Comparison of ENCODE assay signal across 8 mouse cellular contexts in the genomic region with DNA sequence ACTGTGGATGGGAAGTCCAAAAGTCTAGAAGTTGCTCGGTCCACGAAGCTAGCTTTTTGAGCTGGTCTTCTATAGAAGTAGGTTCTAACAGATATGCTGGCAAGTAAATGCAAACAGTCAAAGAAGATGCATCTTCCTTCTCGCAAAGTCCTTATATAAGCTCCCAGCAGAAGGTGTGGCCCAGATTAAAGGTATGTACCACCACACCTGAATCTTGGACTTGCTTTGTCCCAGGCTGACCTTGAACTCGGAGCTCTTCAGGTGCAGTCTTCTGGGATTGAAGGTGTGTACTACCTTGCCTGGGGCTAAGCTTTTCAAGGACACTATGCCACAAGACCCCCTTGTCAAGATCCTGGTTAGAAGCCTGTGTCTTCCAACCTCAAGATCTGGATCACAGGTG. TPM values are rescaled to one million over a fixed set of nuclear protein-coding genes. Genes with fewer than 3 reads are reported as not detected.
DNase-seq lines count a peak whose midpoint lies in the region; ATAC-seq and TF ChIP-seq lines count a peak whose summit lies in the region.

A gene (minus strand): TSS at position 101 of the 400 bp plus-strand sequence.

- H3K4me3 ChIP-seq in forebrain, embryonic 15.5 days, result no peak within 1 kb of the TSS
- H3K4me3 ChIP-seq in hindbrain, embryonic 13.5 days, result no peak within 1 kb of the TSS
- H3K4me3 ChIP-seq in liver, embryonic 15.5 days (replicated peaks), result no peak within 1 kb of the TSS

- H3K27ac ChIP-seq in forebrain, embryonic 15.5 days (replicated peaks), result no peak within 1 kb of the TSS
- no peak within 1 kb of the TSS for H3K27ac ChIP-seq in hindbrain, embryonic 13.5 days
- H3K27ac ChIP-seq in liver, embryonic 15.5 days (replicated peaks), result no peak within 1 kb of the TSS

- ATAC-seq in Patski, result no peak
- ATAC-seq in forebrain, embryonic 15.5 days (replicated peaks), result no peak
- no peak for ATAC-seq in hindbrain, embryonic 13.5 days (ENCODE audit: low FRiP score)
- ATAC-seq in liver, embryonic 15.5 days (ENCODE audit: insufficient read depth), result no peak

- H3K4me1 ChIP-seq in forebrain, embryonic 15.5 days, result no peaks in the 10 kb centered on the region
- no peaks in the 10 kb centered on the region for H3K4me1 ChIP-seq in hindbrain, embryonic 13.5 days (replicated peaks)
- peaks cover 6% of the 10 kb centered on the region for H3K4me1 ChIP-seq in liver, embryonic 15.5 days (replicated peaks)

- DNase-seq in adrenal gland, adult 18-20 months (ENCODE audit: low spot score in 2 of 2), result no peak
- DNase-seq in adrenal gland, adult (ENCODE audit: inconsistent age in 2 of 2, low spot score in 1 of 2), result no peak
- no peak for DNase-seq in Patski (ENCODE audit: low read depth, low spot score)
- no peak for DNase-seq in urinary bladder, postnatal 14 days (ENCODE audit: low spot score)
- no peak for DNase-seq in thymus, postnatal 4 days

- H3K4me2 ChIP-seq in forebrain, embryonic 15.5 days (replicated peaks), result no peak within 1 kb of the TSS
- H3K4me2 ChIP-seq in hindbrain, embryonic 13.5 days, result no peak within 1 kb of the TSS
- H3K4me2 ChIP-seq in liver, embryonic 15.5 days, result no peak within 1 kb of the TSS

- H3K9me3 ChIP-seq in forebrain, embryonic 15.5 days, result no peaks in the 10 kb centered on the region
- no peaks in the 10 kb centered on the region for H3K9me3 ChIP-seq in hindbrain, embryonic 13.5 days
- no peaks in the 10 kb centered on the region for H3K9me3 ChIP-seq in liver, embryonic 15.5 days (replicated peaks)

- no peaks in the 10 kb centered on the region for H3K36me3 ChIP-seq in forebrain, embryonic 15.5 days
- no peaks in the 10 kb centered on the region for H3K36me3 ChIP-seq in hindbrain, embryonic 13.5 days
- no peaks in the 10 kb centered on the region for H3K36me3 ChIP-seq in liver, embryonic 15.5 days (replicated peaks)

- H3K27me3 ChIP-seq in Patski, result no peaks in the 10 kb centered on the region
- no peaks in the 10 kb centered on the region for H3K27me3 ChIP-seq in forebrain, embryonic 15.5 days
- 0 out of 2 replicates have a peak, but pooled peaks cover 3% of the 10 kb centered on the region for H3K27me3 ChIP-seq in hindbrain, embryonic 13.5 days
- 0 out of 2 replicates have a peak, but pooled peaks cover 10% of the 10 kb centered on the region for H3K27me3 ChIP-seq in liver, embryonic 15.5 days

- CTCF ChIA-PET in Patski (lab: Charles Lee), result interaction anchor here (1.1 kb wide), 1 partner anchor 8 kb away, joined by 3 read pairs; no protein-coding TSS in a partner anchor

- WGBS in forebrain, embryonic 15.5 days, result 87% methylated on average over 4 of the region's 4 CpGs
- WGBS in hindbrain, embryonic 13.5 days, result 86% methylated on average over 4 of the region's 4 CpGs
- 68% methylated on average over 4 of the region's 4 CpGs for WGBS in liver, embryonic 15.5 days (ENCODE audit: insufficient replicate concordance)

- no peak within 1 kb of the TSS for H3K9ac ChIP-seq in forebrain, embryonic 15.5 days (replicated peaks)
- no peak within 1 kb of the TSS for H3K9ac ChIP-seq in hindbrain, embryonic 13.5 days
- H3K9ac ChIP-seq in liver, embryonic 15.5 days, result no peak within 1 kb of the TSS

- POLR2A ChIA-PET in Patski (lab: Charles Lee), result no interaction called here

- no peak for TF ChIP-seq CTCF in Patski (IDR thresholded peaks at IDR 0.05)

- in situ Hi-C loops in Patski (cut with MboI; ENCODE audit: low pct_unique_long_range_greater_than_20kb), result no loop called here

RNA-seq across cellular contexts. Expression of the gene that starts here (rescaled TPM):
- total RNA-seq in adrenal gland, adult 18-20 months (2021), result 10 to 100 TPM; 53.9 to 57.2 TPM
- polyA plus RNA-seq in Patski (2021), result 52.8 TPM
- 95.4 and 98.5 TPM in 2 replicates for polyA plus RNA-seq in forebrain, embryonic 15.5 days (2015; fragmentation: Nextera tagmentation; extraction: Ambion mirVana)
- 85.8 and 86.3 TPM in 2 replicates for polyA plus RNA-seq in hindbrain, embryonic 13.5 days (2015; fragmentation: Nextera tagmentation; extraction: Ambion mirVana)
- polyA plus RNA-seq in liver, embryonic 15.5 days (2015; fragmentation: Nextera tagmentation; extraction: Ambion mirVana), result 50.0 and 50.4 TPM in 2 replicates
